8 mouse cellular contexts compared by ENCODE assay signal in the genomic region with DNA sequence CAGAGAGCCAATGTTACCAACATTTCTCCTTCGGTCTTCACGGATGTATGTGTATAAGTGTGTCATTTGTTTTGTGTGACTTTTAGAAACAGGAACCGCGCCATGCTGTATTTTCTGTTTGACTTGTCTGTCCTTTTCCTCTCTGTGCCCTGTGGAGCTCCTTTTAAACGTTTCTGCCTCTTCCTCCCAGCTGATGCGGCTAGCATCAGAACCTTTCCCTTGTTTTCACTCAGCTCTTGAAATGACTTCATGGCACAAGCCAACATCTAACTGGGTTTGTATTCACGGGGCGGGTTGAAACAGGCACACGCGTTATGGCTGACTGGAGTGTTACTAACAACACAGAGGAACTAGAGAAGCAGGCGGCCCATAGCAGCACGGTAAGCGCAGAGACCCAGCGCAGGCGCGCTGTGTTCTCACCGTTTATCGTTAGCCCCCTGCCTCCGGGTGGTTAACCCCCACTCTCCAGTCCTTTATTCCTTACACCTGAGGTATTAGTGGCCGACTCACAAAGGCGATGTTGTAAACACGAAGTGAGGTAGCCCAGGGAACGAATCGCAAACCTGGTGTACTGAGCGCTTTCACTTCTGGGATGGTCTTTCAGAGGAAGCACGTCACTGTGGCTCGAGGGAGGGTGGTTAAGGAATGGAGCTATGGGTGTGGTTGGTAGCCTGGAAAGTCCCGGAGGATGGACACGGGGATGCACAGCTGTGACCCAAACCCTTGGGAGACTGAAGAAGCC. TPM values are rescaled to one million over a fixed set of nuclear protein-coding genes. Genes with fewer than 3 reads are reported as not detected.
A peak's percentile ranks its signal among the peaks of the same experiment; 100 is the strongest.
DNase-seq lines count a peak whose midpoint lies in the region; ATAC-seq and TF ChIP-seq lines count a peak whose summit lies in the region.

No protein-coding gene starts in this region.

- H3K4me1 ChIP-seq in intestine, embryonic 16.5 days (ENCODE audit: control insufficient read depth, insufficient read depth, low read length), result peaks cover 19% of the 10 kb centered on the region; the same call in 1 of the 2 replicates
- peaks cover 96% of the 10 kb centered on the region for H3K4me1 ChIP-seq in midbrain, embryonic 10.5 days
- no peaks in the 10 kb centered on the region for H3K4me1 ChIP-seq in small intestine, adult 2 months (ENCODE audit: control insufficient read depth, insufficient read depth, insufficient read length, low read length)

- peak overlapping the region; percentile 75 for H3K4me2 ChIP-seq in intestine, embryonic 16.5 days (ENCODE audit: low read depth, low read length)

- peak overlapping the region; percentile 94 for H3K27ac ChIP-seq in intestine, embryonic 16.5 days (ENCODE audit: low read length)
- H3K27ac ChIP-seq in midbrain, embryonic 10.5 days (replicated peaks), result peak overlapping the region; percentile 95
- peak overlapping the region; percentile 94 for H3K27ac ChIP-seq in small intestine, adult 2 months (ENCODE audit: insufficient read depth, low read depth, low read length)

- 3% methylated on average over 29 of the region's 29 CpGs for WGBS in intestine, embryonic 16.5 days
- WGBS in midbrain, embryonic 10.5 days, result 4% methylated on average over 29 of the region's 29 CpGs
- WGBS in small intestine, adult 2 months, result under 1% methylated on average over 29 of the region's 29 CpGs

- H3K9me3 ChIP-seq in intestine, embryonic 16.5 days (ENCODE audit: control insufficient read depth, low read length), result no peaks in the 10 kb centered on the region
- H3K9me3 ChIP-seq in midbrain, embryonic 10.5 days (replicated peaks), result no peaks in the 10 kb centered on the region

- peak; percentile 69 to 80 for DNase-seq in left cerebral cortex, adult 18-20 months (ENCODE audit: low spot score in 2 of 2)
- DNase-seq in left cerebral cortex, adult 11 months (ENCODE audit: low spot score), result no peak
- DNase-seq in embryo, embryonic 9.5 days (ENCODE audit: extremely low spot score), result peak; percentile 75
- DNase-seq in gastrocnemius, postnatal 4 days (ENCODE audit: low spot score in 2 of 2), result peak; percentile 59 to 68
- DNase-seq in left cerebral cortex, postnatal 4 days, result peak; percentile 64
- peak; percentile 72 for DNase-seq in midbrain, embryonic 10.5 days (ENCODE audit: low spot score)

- no peak for TF ChIP-seq CTCF in small intestine, adult 2 months (IDR thresholded peaks at IDR 0.05; ENCODE audit: extremely low read depth, insufficient read length, insufficient replicate concordance, low read depth, low read length)

- peak overlapping the region; percentile 63 for H3K4me3 ChIP-seq in intestine, embryonic 16.5 days (ENCODE audit: low read length)
- peak overlapping the region; percentile 63 for H3K4me3 ChIP-seq in midbrain, embryonic 10.5 days
- peak overlapping the region; percentile 75 for H3K4me3 ChIP-seq in small intestine, adult 2 months (ENCODE audit: low read depth, low read length)

- ATAC-seq in intestine, embryonic 16.5 days, result peak; percentile 88

- H3K27me3 ChIP-seq in intestine, embryonic 16.5 days (replicated peaks; ENCODE audit: control insufficient read depth, insufficient read depth, low read length), result no peaks in the 10 kb centered on the region
- H3K27me3 ChIP-seq in midbrain, embryonic 10.5 days (ENCODE audit: low read depth, poor library complexity, severe bottlenecking), result no peaks in the 10 kb centered on the region; the same call in 1 of the 2 replicates
- no peaks in the 10 kb centered on the region for H3K27me3 ChIP-seq in small intestine, adult 2 months (ENCODE audit: control insufficient read depth, insufficient read depth, low read length)

- H3K9ac ChIP-seq in intestine, embryonic 16.5 days (ENCODE audit: low read depth, low read length), result peak overlapping the region; percentile 81

- intact Hi-C loops in left cerebral cortex, postnatal 4 days (cut with DNase I), result loop anchor here (2.0 kb wide), 1 partner anchor 33 kb away; the partner anchor contains the start of genes Gm49450 and Tuba1a

- no peaks in the 10 kb centered on the region for H3K36me3 ChIP-seq in intestine, embryonic 16.5 days (ENCODE audit: control insufficient read depth, insufficient read depth, low read length)
- H3K36me3 ChIP-seq in midbrain, embryonic 10.5 days, result peaks cover 14% of the 10 kb centered on the region
- no peaks in the 10 kb centered on the region for H3K36me3 ChIP-seq in small intestine, adult 2 months (ENCODE audit: control insufficient read depth, insufficient read depth, low read length)

- TF ChIP-seq POLR2A in small intestine, adult 2 months (IDR thresholded peaks at IDR 0.05; ENCODE audit: low read depth, low read length), result peak; percentile 91

RNA-seq across cellular contexts. Expression of gene Tuba1a, which starts 31.9 kb away (rescaled TPM):
- total RNA-seq in left cerebral cortex, adult 18-20 months (2021), result 100 to 1,000 TPM; 874 to 893 TPM
- total RNA-seq in gastrocnemius, postnatal 4 days (2021), result 100 to 1,000 TPM; 355 to 415 TPM
- polyA plus RNA-seq in intestine, embryonic 16.5 days (2015; fragmentation: Nextera tagmentation; extraction: Ambion mirVana), result 816 and 895 TPM in 2 replicates
- total RNA-seq in left cerebral cortex, postnatal 4 days (2021), result 1,000 to 10,000 TPM; 8,276 to 8,744 TPM
- 4,467 and 6,520 TPM in 2 replicates for polyA plus RNA-seq in midbrain, embryonic 10.5 days (2016; fragmentation: Nextera tagmentation; extraction: Ambion mirVana)
- polyA plus RNA-seq in small intestine, adult 2 months (2012; rRNA removed), result 99.6 and 116 TPM in 2 replicates

RNA-seq across cellular contexts. Expression of gene Gm49450, which starts 32.1 kb away (rescaled TPM):
- total RNA-seq in left cerebral cortex, adult 18-20 months (2021), result not detected
- total RNA-seq in gastrocnemius, postnatal 4 days (2021), result not detected
- not detected in 2 replicates for polyA plus RNA-seq in intestine, embryonic 16.5 days (2015; fragmentation: Nextera tagmentation; extraction: Ambion mirVana)
- not detected for total RNA-seq in left cerebral cortex, postnatal 4 days (2021)
- polyA plus RNA-seq in midbrain, embryonic 10.5 days (2016; fragmentation: Nextera tagmentation; extraction: Ambion mirVana), result not detected in 2 replicates
- 1.2 and 23.9 TPM in 2 replicates for polyA plus RNA-seq in small intestine, adult 2 months (2012; rRNA removed)

RNA-seq across cellular contexts. Expression of gene Tuba1c, which starts 44.3 kb away (rescaled TPM):
- total RNA-seq in left cerebral cortex, adult 18-20 months (2021), result 10 to 100 TPM; 65.4 to 66.8 TPM
- 10 to 100 TPM; 62.2 to 80.4 TPM for total RNA-seq in gastrocnemius, postnatal 4 days (2021)
- polyA plus RNA-seq in intestine, embryonic 16.5 days (2015; fragmentation: Nextera tagmentation; extraction: Ambion mirVana), result 295 and 311 TPM in 2 replicates
- total RNA-seq in left cerebral cortex, postnatal 4 days (2021), result 100 to 1,000 TPM; 548 to 589 TPM
- polyA plus RNA-seq in midbrain, embryonic 10.5 days (2016; fragmentation: Nextera tagmentation; extraction: Ambion mirVana), result 118 and 129 TPM in 2 replicates
- polyA plus RNA-seq in small intestine, adult 2 months (2012; rRNA removed), result 252 and 382 TPM in 2 replicates

RNA-seq across cellular contexts. Expression of gene Tuba1b, which starts 51.0 kb away (rescaled TPM):
- total RNA-seq in left cerebral cortex, adult 18-20 months (2021), result 100 to 1,000 TPM; 584 to 602 TPM
- total RNA-seq in gastrocnemius, postnatal 4 days (2021), result 100 to 1,000 TPM; 402 to 455 TPM
- polyA plus RNA-seq in intestine, embryonic 16.5 days (2015; fragmentation: Nextera tagmentation; extraction: Ambion mirVana), result 1,159 and 1,322 TPM in 2 replicates
- total RNA-seq in left cerebral cortex, postnatal 4 days (2021), result 1,000 to 10,000 TPM; 1,107 to 1,135 TPM
- 2,448 and 2,588 TPM in 2 replicates for polyA plus RNA-seq in midbrain, embryonic 10.5 days (2016; fragmentation: Nextera tagmentation; extraction: Ambion mirVana)
- polyA plus RNA-seq in small intestine, adult 2 months (2012; rRNA removed), result 455 and 523 TPM in 2 replicates

Comparison
In these comparisons a context has a peak if more than half of its experiments do, and no peak if none do; other contexts are left out.
1. RNA of gene Tuba1a, which starts 31.9 kb away (total RNA-seq): 8,276 to 8,744 TPM in left cerebral cortex, postnatal 4 days; 874 to 893 TPM in left cerebral cortex, adult 18-20 months and 355 to 415 TPM in gastrocnemius, postnatal 4 days; every median in the first group is over 4 times any median in the second.
2. RNA of gene Tuba1c, which starts 44.3 kb away (total RNA-seq): 548 to 589 TPM in left cerebral cortex, postnatal 4 days; 62.2 to 80.4 TPM in gastrocnemius, postnatal 4 days and 65.4 to 66.8 TPM in left cerebral cortex, adult 18-20 months; every median in the first group is over 4 times any median in the second.
3. Peak in every context shown above with its lines, with median percentiles within 50 percentile points of each other: H3K27ac ChIP-seq and H3K4me3 ChIP-seq.